Mouse (Mus musculus) ES-E14 (cell line): ENCODE measurements around the gene Clic4.
"Not testable (repeated sequence)": the region's sequence is repeated elsewhere in the genome, so short reads cannot be mapped to it uniquely, and the experiment has no call there.

ENCODE experiments used
- HCFC1 ChIP-seq: IDR thresholded peaks from 2 replicates; pipeline ENCODE4 v1.6.1; 2012; ENCODE audit warnings: low read length, inconsistent platforms, borderline replicate concordance; ENCODE audit not compliant: insufficient read depth
- MAFK ChIP-seq: IDR thresholded peaks from 2 replicates; pipeline ENCODE4 v1.6.1; 2014; ENCODE audit warnings: mild to moderate bottlenecking, low read depth, low read length, inconsistent platforms; ENCODE audit not compliant: insufficient read depth
- ZNF384 ChIP-seq: IDR thresholded peaks from 2 replicates; pipeline ENCODE4 v1.6.1; 2012; ENCODE audit warnings: low read depth, low read length, inconsistent platforms

DNA sequence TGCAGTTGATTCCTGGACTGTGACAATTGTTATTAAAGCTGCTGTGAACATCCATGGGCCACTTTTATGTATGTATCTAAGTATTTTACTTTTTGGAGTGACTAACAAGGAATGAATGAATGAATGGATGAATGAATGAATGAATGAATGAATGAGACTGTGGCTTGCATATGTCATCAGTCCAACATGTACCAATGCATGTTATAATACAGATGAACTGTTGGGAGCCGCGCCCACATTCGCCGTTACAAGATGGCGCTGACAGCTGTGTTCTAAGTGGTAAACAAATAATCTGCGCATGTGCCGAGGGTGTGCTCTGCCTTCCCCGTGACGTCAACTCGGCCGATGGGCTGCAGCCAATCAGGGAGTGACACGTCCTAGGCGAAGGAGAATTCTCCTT lies 88.3 kb downstream of the Clic4 start:
- TF ChIP-seq HCFC1, ZNF384, MAFK: not testable (repeated sequence)
